Mouse (Mus musculus) heart, postnatal 14 days (tissue): ENCODE measurements around the gene Gsto1. TPM values are rescaled to one million over a fixed set of nuclear protein-coding genes. Genes with fewer than 3 reads are reported as not detected.

ENCODE experiments used
- DNase-seq, 2 experiments: peaks; one replicate each; pipeline ENCODE4 v3.0.0; 2021 to 2022
- intact Hi-C: fragments of 180-260 bp; cut with DNase I; formaldehyde crosslinking; loops from one replicate; pipeline ENCODE4 v1.15.1; 2025
- total RNA-seq, 2 experiments: library from RNA; stranded (reverse); gene quantifications; 2 replicates each; pipeline ENCODE4 v1.2.3; 2021

Gsto1 gene
- total RNA-seq, 2 experiments from 2014 or later: 133 to 134 TPM

DNA sequence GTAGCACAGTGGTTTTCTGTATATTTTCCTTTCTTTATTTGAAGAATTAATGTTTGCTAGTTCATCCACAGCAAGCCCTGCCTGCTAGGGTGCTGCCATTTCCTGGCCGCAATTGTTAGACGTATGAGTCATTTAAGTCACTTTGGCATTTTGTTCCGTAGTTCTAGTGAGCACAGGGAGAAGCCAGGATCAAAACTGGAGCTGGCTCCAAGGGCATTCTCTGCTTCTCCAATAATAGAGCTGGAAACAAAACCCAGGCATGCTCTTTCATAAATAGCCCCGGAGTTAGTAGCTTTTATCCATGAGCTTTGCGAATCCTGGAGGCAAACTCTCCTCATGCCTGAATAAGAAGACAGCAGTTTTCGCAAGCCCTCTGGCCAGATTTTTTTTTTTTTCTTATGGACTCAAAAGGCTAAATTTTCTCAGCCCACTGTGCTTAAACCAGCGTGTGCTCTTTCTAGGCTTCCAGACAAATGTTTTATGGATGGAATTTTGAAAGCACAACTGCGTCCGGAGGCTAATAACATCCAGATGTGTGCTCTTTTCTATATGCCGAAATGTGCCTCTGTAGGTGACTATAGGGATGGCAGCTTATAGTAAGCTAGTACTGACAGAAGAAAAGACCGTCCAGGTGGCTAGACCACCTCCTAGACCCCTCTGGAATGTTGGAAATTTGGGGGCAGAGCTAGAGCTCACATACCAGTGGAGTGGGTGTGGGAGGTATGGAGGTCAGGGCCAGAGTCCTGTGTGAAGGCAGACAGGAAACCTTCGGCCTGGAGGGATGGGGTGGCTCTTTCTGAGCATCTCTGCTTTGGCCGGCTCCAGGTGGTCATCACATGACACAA lies 597 bp upstream of the Gsto1 start:
- DNase-seq: peak; percentile 7 to 16

DNA sequence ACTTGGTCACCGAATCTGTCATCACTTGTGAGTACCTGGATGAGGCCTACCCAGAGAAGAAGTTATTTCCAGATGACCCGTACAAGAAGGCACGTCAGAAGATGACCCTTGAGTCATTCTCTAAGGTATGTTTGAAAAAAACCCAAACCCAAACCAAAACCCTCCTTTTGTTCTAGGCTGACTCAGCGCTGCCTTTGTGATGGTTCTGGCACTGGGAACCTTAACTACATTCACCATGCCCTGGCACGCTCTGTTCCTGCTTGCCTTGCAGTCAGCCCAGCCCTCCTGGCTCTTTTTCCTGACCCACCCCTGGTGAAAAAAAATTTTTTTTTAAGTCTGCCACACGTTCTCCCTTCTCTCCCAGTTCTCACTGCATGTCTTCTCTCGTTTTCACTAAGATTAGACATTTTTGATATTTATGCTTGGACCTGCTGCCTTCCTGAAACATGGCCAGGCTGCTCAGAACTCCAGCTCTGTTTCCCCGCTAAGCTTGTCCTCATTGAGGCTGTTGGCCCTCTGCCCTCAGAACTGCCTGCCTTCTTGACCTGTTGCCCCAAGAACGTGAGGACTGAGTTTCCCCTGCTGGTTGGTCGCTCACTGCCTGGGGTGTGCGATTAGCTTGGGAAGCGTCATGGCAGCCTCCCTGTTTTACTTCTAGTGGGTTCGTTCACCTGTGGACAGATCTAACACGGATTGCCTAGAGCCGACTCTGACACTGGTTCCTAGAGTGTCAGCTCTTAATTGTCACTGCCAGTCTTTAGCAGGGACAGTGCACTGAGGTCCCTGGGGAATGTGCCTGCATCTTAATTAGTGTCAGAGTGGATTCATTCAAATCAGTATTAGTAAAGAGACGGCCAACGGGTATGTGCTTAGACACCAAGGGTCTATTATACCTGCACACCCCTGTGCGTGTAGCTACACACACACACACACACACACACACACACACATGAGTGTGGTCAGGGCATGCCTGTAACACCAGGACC lies 3.5 kb downstream of the Gsto1 start:
- intact Hi-C loops: no loop called here

More for the DNA sequence above, 597 bp upstream of the Gsto1 start:
- intact Hi-C loops: no loop called here

GRCm38 (mm10) chr19:47859180-47859579 lies 4.4 kb downstream of the Gsto1 start:
- intact Hi-C loops: no loop called here
- DNase-seq: no peak

More for the DNA sequence above, 3.5 kb downstream of the Gsto1 start:
- DNase-seq: no peak

GRCm38 (mm10) chr19:47862581-47862980 lies 7.8 kb downstream of the Gsto1 start:
- DNase-seq: no peak
- intact Hi-C loops: no loop called here

GRCm38 (mm10) chr19:47864051-47864450 lies 9.3 kb downstream of the Gsto1 start:
- DNase-seq: no peak
- intact Hi-C loops: no loop called here

DNA sequence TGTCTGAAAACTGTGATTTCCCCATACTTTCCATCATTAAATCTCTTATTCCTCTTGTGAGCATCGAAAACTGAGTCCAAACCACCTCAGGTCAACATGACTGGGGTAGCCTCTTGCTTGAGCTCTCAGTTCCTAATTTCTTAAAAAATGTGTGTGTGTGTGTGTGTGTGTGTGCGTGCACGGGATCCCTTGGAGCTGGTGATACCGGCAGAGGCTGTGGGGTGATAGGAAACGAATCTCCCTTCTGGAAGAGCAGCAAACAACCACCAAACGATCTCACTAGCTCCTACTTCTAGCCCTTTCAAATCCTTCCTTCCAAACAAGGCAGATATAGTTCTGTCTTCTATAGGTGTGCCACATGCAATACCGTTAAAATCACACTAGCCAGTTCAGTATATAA lies 10.0 kb downstream of the Gsto1 start:
- no peak for DNase-seq
- intact Hi-C loops: no loop called here

- intact Hi-C loops: no loop called here
- DNase-seq: peak; percentile 94 to 95
These were observed 10.7 kb downstream of the Gsto1 start, which contains the start of gene Gsto2 for GRCm38 (mm10) chr19:47865353-47865947. Gene Gsto2, plus strand, starts transcription at chr19:47865534.

DNA sequence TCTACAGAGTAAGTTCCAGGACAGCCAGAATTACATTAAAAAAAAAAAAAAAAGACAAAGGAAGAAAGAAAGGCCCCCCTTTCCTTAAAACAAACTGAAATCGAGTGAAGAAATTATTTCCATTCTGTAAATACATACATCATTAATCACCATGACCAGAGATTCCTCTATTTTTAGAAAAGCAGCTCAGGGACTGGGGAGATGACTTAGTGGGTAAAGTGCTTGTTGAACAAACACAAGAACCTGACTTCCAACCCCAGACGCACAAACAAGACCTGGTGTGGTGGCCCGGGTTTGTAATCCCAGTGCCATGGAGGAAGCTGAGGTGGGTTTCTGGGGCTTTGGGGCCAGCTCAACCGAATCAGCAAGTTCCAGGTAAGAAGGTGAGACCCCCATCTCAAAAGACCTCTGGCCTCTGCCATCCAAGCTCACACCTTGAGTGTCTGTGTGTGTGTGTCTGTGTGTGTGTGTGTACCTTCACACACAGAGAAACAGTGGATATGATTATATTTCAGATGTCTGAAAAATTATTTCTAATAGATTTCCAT lies 12.9 kb downstream of the Gsto1 start:
- intact Hi-C loops: no loop called here
- no peak for DNase-seq

- intact Hi-C loops: no loop called here
- DNase-seq: no peak
These were observed 14.2 kb downstream of the Gsto1 start for GRCm38 (mm10) chr19:47868951-47869350.

- intact Hi-C loops: no loop called here
- DNase-seq: no peak
These were observed 14.7 kb downstream of the Gsto1 start for GRCm38 (mm10) chr19:47869516-47869915.

GRCm38 (mm10) chr19:47870102-47870666 lies 15.4 kb downstream of the Gsto1 start:
- intact Hi-C loops: no loop called here

DNA sequence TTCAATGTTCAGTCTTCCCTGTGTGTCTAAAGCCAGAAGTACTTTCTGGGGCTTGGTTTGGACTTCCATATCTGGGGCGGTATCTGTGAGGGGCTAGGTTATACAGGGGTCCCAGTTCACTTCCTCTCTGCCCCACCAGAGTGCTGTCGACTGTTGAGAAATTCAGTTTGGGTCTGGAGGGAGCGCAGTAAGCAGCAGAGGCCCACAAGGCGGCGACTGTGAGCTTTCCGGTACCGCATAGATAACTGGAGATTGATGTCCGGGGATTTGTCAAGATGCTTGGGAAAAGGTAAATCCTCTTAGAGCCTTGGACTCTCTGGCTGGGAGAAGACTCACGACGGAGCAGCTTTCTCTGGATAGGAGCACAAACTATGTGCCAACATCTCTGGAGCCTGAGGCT lies 16.7 kb downstream of the Gsto1 start:
- no peak for DNase-seq
- intact Hi-C loops: no loop called here

More at GRCm38 (mm10) chr19:47870102-47870666, 15.4 kb downstream of the Gsto1 start:
- DNase-seq: no peak

DNA sequence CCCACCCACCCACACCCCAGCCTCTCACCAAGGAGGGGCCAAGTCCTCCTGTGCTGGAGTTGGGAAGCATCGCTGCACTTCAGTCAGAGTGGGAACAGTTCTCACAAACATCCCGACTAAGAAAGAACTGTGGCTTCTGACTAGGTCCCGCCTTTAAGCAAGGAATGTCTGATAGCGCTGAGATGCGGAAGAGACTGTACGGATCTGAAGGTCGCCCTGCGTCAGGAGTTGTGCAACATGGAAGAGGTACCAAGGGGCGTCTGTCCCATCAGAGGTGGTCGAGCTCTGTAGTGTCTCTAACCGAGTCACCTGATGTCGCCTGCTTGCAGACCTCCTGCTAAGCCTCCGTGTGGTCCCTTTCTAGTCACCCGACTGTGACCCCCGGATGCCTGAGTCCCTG lies 21.5 kb downstream of the Gsto1 start:
- intact Hi-C loops: no loop called here

DNA sequence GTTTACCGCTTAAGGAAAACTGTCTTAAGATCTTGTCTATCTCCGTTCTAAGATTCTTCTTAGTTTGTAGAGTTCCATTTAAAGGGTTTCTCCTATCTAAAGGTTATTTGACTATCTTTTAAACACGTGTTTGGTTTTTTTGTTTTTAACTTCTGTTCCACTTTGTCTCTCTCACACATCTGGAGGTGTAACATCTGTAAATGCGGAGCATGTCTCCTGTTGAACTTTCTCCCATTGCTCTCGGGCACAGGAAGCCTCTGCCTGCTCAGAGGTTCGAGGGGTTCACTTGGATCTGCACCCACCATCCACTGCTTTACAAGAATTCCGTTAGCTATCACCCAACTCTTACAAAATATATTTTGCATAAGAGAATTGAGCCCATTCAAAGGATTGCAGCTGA lies 26.8 kb downstream of the Gsto1 start:
- no peak for DNase-seq
- intact Hi-C loops: no loop called here

More for the DNA sequence above, 21.5 kb downstream of the Gsto1 start:
- no peak for DNase-seq

- intact Hi-C loops: loop anchor here (1.0 kb wide), 1 partner anchor 50 kb away; no protein-coding TSS in a partner anchor
- DNase-seq: peak; percentile 85 to 90
These were observed 27.5 kb downstream of the Gsto1 start for GRCm38 (mm10) chr19:47882151-47882881.

DNA sequence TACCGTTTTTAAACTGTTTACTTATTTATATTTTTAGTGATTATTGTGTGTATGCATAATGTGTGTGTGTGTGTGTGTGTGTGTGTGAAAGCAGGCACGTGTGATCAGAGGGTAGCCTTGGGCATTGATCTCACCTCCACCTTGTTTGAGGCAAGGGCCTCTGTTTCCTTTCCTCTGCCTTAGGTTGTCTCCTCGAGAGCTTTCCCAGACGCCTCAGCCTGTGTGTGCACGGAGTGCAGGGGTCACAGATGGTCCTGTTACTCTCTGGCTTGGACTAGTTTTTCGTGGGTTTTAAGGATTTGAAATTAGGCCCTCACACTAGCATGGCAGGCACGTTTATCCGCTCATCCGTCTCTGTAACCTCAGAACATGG lies 28.1 kb downstream of the Gsto1 start:
- no peak for DNase-seq
- intact Hi-C loops: loop anchor here (1.0 kb wide), 1 partner anchor 49 kb away; no protein-coding TSS in a partner anchor

DNA sequence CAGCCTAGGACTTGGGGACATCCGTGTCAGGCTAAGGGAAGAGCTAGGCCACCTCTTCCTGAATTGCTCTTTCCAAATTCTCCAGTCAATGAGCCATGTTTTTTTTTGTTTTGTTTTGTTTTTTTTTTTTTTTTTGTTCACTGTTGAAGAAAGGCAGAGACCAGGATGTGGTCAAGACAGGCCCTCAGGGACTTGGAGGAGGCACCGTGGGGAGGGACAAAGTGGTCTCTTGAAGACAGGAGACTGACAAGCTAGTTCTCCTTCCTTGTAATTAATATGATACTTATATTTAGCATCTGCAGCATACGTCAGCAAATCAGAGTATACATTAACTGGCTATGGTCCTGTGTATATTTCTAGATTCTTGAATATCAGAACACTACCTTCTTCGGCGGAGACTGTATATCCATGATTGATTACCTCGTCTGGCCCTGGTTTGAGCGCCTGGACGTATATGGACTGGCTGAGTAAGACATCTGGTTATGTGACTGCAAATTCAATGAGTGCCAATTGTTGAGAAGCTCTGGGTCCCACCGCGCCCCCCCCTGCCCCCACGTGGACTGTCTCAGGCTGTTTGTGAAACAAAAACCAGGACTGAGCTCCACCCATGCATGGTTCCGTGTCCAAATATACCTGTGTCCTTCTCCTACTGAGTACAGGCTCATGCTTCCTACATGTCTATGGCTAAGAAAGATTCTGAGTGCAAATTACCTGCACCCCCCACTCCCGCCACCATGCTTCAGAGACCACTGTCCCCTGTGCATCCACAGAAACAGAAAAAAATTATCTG lies 29.7 kb downstream of the Gsto1 start:
- intact Hi-C loops: no loop called here
- DNase-seq: no peak

GRCm38 (mm10) chr19:47885191-47885743 lies 30.5 kb downstream of the Gsto1 start:
- DNase-seq: peak; percentile 42 to 62
- intact Hi-C loops: no loop called here
